Mouse (Mus musculus) liver, adult 2 months (tissue): ENCODE measurements around the gene Fgfr2.

Source experiments
- CTCF ChIP-seq: fragments of 200-500 bp; IDR thresholded peaks from 2 replicates; pipeline ENCODE4 v1.5.1; 2011; ENCODE audit warnings: low read depth, low read length, control low read depth
- POLR2A ChIP-seq: fragments of 200-500 bp; IDR thresholded peaks from 2 replicates; pipeline ENCODE4 v1.6.1; 2011; ENCODE audit warnings: low read length, control low read depth; ENCODE audit not compliant: insufficient read depth; ENCODE audit errors: extremely low read depth

- TF ChIP-seq POLR2A (no peak), CTCF (no peak)
Observed at GRCm38 (mm10) chr7:130782501-130783050, 2340.6 kb downstream of the Fgfr2 start.
